Mouse (Mus musculus) c-Kit-positive CD71-negative TER-119-negative erythroid progenitor cells, embryonic 14.5 days (primary cell): ENCODE measurements around the gene Shb.

Experiments
- DNase-seq: peaks from one replicate; pipeline ENCODE4 v3.0.0-alpha.2; 2013; ENCODE audit warnings: low read depth

Shb gene

GRCm38 (mm10) chr4:45452569-45453111, 79.6 kb downstream of the Shb start:
- no peak for DNase-seq

GRCm38 (mm10) chr4:45449012-45449411, 83.3 kb downstream of the Shb start:
- DNase-seq, result no peak

GRCm38 (mm10) chr4:45448481-45448880, 83.8 kb downstream of the Shb start:
- no peak for DNase-seq

- DNase-seq, result no peak
These were observed 85.1 kb downstream of the Shb start for GRCm38 (mm10) chr4:45447196-45447595.

GRCm38 (mm10) chr4:45445235-45445634, 87.0 kb downstream of the Shb start:
- no peak for DNase-seq

GRCm38 (mm10) chr4:45444813-45445212, 87.5 kb downstream of the Shb start:
- DNase-seq, result no peak

- DNase-seq, result no peak
These were observed 88.6 kb downstream of the Shb start for GRCm38 (mm10) chr4:45443652-45444051.

GRCm38 (mm10) chr4:45442237-45442636, 90.0 kb downstream of the Shb start:
- no peak for DNase-seq

- no peak for DNase-seq
These were observed 90.5 kb downstream of the Shb start for GRCm38 (mm10) chr4:45441778-45442177.

GRCm38 (mm10) chr4:45439281-45439680, 93.0 kb downstream of the Shb start:
- no peak for DNase-seq

- no peak for DNase-seq
These were observed 95.3 kb downstream of the Shb start for GRCm38 (mm10) chr4:45437010-45437409.

GRCm38 (mm10) chr4:45436383-45436913, 95.8 kb downstream of the Shb start:
- DNase-seq, result no peak

- DNase-seq, result no peak
These were observed 96.4 kb downstream of the Shb start for GRCm38 (mm10) chr4:45435899-45436298.

- DNase-seq, result no peak
These were observed 97.6 kb downstream of the Shb start for GRCm38 (mm10) chr4:45434681-45435080.

GRCm38 (mm10) chr4:45434071-45434470, 98.2 kb downstream of the Shb start:
- no peak for DNase-seq

GRCm38 (mm10) chr4:45431806-45432205, 100.5 kb downstream of the Shb start:
- no peak for DNase-seq

GRCm38 (mm10) chr4:45431316-45431715, 101.0 kb downstream of the Shb start:
- DNase-seq, result no peak

GRCm38 (mm10) chr4:45429451-45429850, 102.8 kb downstream of the Shb start:
- DNase-seq, result no peak

GRCm38 (mm10) chr4:45426724-45427457, 105.4 kb downstream of the Shb start:
- no peak for DNase-seq

- DNase-seq, result no peak
These were observed 108.9 kb downstream of the Shb start for GRCm38 (mm10) chr4:45423406-45423805.

GRCm38 (mm10) chr4:45422640-45423039, 109.6 kb downstream of the Shb start:
- no peak for DNase-seq

GRCm38 (mm10) chr4:45421519-45422260, 110.6 kb downstream of the Shb start:
- DNase-seq, result no peak

- DNase-seq, result no peak
These were observed 111.5 kb downstream of the Shb start for GRCm38 (mm10) chr4:45420733-45421132.
